Mouse (Mus musculus) embryo, embryonic 9.5 days (tissue): ENCODE measurements around the gene Homer3.

ENCODE experiments used
- DNase-seq: peaks from one replicate; pipeline ENCODE4 v3.0.0-alpha.2; 2017; ENCODE audit errors: extremely low spot score

The Homer3 gene

GRCm38 (mm10) chr8:70284421-70284820 lies 1.8 kb downstream of the Homer3 start:
- no peak for DNase-seq

- no peak for DNase-seq
Observed at GRCm38 (mm10) chr8:70285304-70285703, 2.7 kb downstream of the Homer3 start.

GRCm38 (mm10) chr8:70286737-70287136 lies 4.1 kb downstream of the Homer3 start:
- DNase-seq = no peak

- DNase-seq = no peak
Observed at GRCm38 (mm10) chr8:70293988-70294405, 11.4 kb downstream of the Homer3 start.

- no peak for DNase-seq
Observed at GRCm38 (mm10) chr8:70300881-70301280, 18.3 kb downstream of the Homer3 start.

GRCm38 (mm10) chr8:70302358-70302890 lies 19.8 kb downstream of the Homer3 start, which contains the start of the genes Ddx49 and Cope:
Ddx49 (minus strand) TSS chr8:70302489.
Cope (plus strand) TSS chr8:70302518.
- DNase-seq = peak; percentile 95

GRCm38 (mm10) chr8:70302901-70303300 lies 20.3 kb downstream of the Homer3 start:
- no peak for DNase-seq

- no peak for DNase-seq
Observed at GRCm38 (mm10) chr8:70309311-70309710, 26.7 kb downstream of the Homer3 start.

- no peak for DNase-seq
Observed at GRCm38 (mm10) chr8:70313399-70313798, 30.8 kb downstream of the Homer3 start.

GRCm38 (mm10) chr8:70315624-70316510 lies 33.2 kb downstream of the Homer3 start, which contains the start of gene Cers1:
Cers1 (plus strand) TSS chr8:70315775.
- peak; percentile 69 for DNase-seq

- peak; percentile 66 for DNase-seq
Observed at GRCm38 (mm10) chr8:70316511-70317504, 34.2 kb downstream of the Homer3 start.

- no peak for DNase-seq
Observed at GRCm38 (mm10) chr8:70317872-70318271, 35.2 kb downstream of the Homer3 start.

GRCm38 (mm10) chr8:70323716-70324115 lies 41.1 kb downstream of the Homer3 start:
- no peak for DNase-seq

- no peak for DNase-seq
Observed at GRCm38 (mm10) chr8:70327512-70327911, 44.9 kb downstream of the Homer3 start.

GRCm38 (mm10) chr8:70329124-70329834 lies 46.7 kb downstream of the Homer3 start, which contains the start of gene Gdf1:
Gdf1 (plus strand) TSS chr8:70329817.
- DNase-seq = peak; percentile 77

GRCm38 (mm10) chr8:70329835-70330740 lies 47.5 kb downstream of the Homer3 start:
- peak; percentile 83 for DNase-seq

- no peak for DNase-seq
Observed at GRCm38 (mm10) chr8:70330741-70331364, 48.2 kb downstream of the Homer3 start.

GRCm38 (mm10) chr8:70331526-70331925 lies 48.9 kb downstream of the Homer3 start:
- no peak for DNase-seq

- peak; percentile 80 for DNase-seq
Observed at GRCm38 (mm10) chr8:70332070-70332877, 49.6 kb downstream of the Homer3 start.
